In the genomic region with DNA sequence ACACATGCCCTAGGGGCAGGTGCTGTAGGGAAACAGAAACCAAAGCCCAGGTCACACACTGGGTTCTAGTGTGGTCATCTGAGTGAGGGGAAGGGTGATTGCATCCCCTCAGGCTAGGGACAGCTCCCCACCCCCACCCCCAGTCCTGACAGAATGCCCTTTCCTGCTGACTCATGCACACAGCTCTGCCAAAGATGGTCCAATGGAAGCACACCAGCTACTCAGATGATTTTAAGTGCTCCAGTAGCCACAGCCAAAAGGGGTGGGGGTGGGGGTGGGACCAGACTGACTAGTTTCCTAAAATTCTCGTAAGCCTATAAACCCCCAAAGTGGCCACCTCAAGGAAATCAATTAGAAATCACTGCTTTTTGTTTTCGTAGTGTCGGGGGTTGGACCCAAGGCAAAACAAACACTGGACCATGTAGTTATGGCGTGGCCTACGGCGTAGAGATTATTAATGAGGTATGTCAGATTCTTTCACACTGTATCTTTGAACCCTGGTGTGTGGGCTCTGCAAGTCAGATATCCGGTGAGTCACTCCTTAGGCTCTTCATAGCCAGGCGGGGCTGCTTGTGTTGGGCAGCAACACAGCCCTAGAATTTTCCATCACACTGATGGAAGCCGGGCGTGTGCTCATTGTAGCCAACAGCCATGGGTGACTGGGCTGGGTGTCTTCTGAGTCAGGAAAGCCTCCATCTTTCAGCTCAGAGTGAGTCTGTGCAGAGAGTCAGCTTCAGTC, we compare ENCODE assay signal across 8 mouse cellular contexts. TPM values are rescaled to one million over a fixed set of nuclear protein-coding genes. Genes with fewer than 3 reads are reported as not detected.
A peak's percentile ranks its signal among the peaks of the same experiment; 100 is the strongest.
DNase-seq lines count a peak whose midpoint lies in the region; ATAC-seq lines count a peak whose summit lies in the region.

No protein-coding gene starts in this region.

- H3K27me3 ChIP-seq in kidney, embryonic 15.5 days: no peaks in the 10 kb centered on the region
- no peaks in the 10 kb centered on the region for H3K27me3 ChIP-seq in midbrain, embryonic 12.5 days

- H3K36me3 ChIP-seq in kidney, embryonic 15.5 days: no peaks in the 10 kb centered on the region
- H3K36me3 ChIP-seq in midbrain, embryonic 12.5 days: no peaks in the 10 kb centered on the region

- H3K27ac ChIP-seq in kidney, embryonic 15.5 days: peak overlapping the region; percentile 57
- H3K27ac ChIP-seq in midbrain, embryonic 12.5 days (replicated peaks): peak overlapping the region; percentile 96

- peaks cover 63% of the 10 kb centered on the region for H3K4me1 ChIP-seq in kidney, embryonic 15.5 days
- peaks cover 46% of the 10 kb centered on the region for H3K4me1 ChIP-seq in midbrain, embryonic 12.5 days

- DNase-seq in adrenal gland, postnatal 14 days: peak; percentile 62
- no peak for DNase-seq in adrenal gland, postnatal 4 days (ENCODE audit: low spot score in 2 of 2)
- peak; percentile 49 for DNase-seq in adipocyte (ENCODE audit: low spot score)
- DNase-seq in heart, adult 18-20 months: peak; percentile 72 to 81
- no peak for DNase-seq in ovary, postnatal 14 days (ENCODE audit: low spot score)
- no peak for DNase-seq in right cerebral cortex, postnatal 10 days (ENCODE audit: low spot score in 2 of 2)

- peak overlapping the region; percentile 25 for H3K4me2 ChIP-seq in kidney, embryonic 15.5 days
- peak overlapping the region; percentile 41 for H3K4me2 ChIP-seq in midbrain, embryonic 12.5 days (replicated peaks)

- 23% methylated on average over 10 of the region's 10 CpGs for WGBS in kidney, embryonic 15.5 days
- 72% methylated on average over 10 of the region's 10 CpGs for WGBS in midbrain, embryonic 12.5 days

- peak; percentile 62 for ATAC-seq in kidney, embryonic 15.5 days (replicated peaks; ENCODE audit: low FRiP score)
- ATAC-seq in midbrain, embryonic 12.5 days (ENCODE audit: low FRiP score, low read depth): peak; percentile 16

- H3K9me3 ChIP-seq in kidney, embryonic 15.5 days (replicated peaks): no peaks in the 10 kb centered on the region
- no peaks in the 10 kb centered on the region for H3K9me3 ChIP-seq in midbrain, embryonic 12.5 days

- H3K9ac ChIP-seq in kidney, embryonic 15.5 days: no peak overlapping the region
- no peak overlapping the region for H3K9ac ChIP-seq in midbrain, embryonic 12.5 days (replicated peaks)

- no peak overlapping the region for H3K4me3 ChIP-seq in kidney, embryonic 15.5 days (replicated peaks)
- no peak overlapping the region for H3K4me3 ChIP-seq in midbrain, embryonic 12.5 days

RNA-seq across cellular contexts. Expression of gene Irf2bp2, which starts 54.3 kb away (rescaled TPM):
- total RNA-seq in adrenal gland, postnatal 14 days (2021): 97.2 and 105 TPM in 2 replicates
- 100 to 1,000 TPM; 115 to 119 TPM for total RNA-seq in adrenal gland, postnatal 4 days (2021)
- total RNA-seq in heart, adult 18-20 months (2021): 100 to 1,000 TPM; 101 to 128 TPM
- 12.3 and 13.3 TPM in 2 replicates for polyA plus RNA-seq in kidney, embryonic 15.5 days (2015; fragmentation: Nextera tagmentation; extraction: Ambion mirVana)
- 7.5 and 7.7 TPM in 2 replicates for polyA plus RNA-seq in midbrain, embryonic 12.5 days (2016; fragmentation: Nextera tagmentation; extraction: Ambion mirVana)

Comparison
In these comparisons a context has a peak if more than half of its experiments do, and no peak if none do; other contexts are left out.
1. DNase-seq: peak in adrenal gland, postnatal 14 days (single experiment), adipocyte (single experiment) and heart, adult 18-20 months (2 of 2); none in adrenal gland, postnatal 4 days (0 of 2), ovary, postnatal 14 days (single experiment) and right cerebral cortex, postnatal 10 days (0 of 2).